Mouse (Mus musculus) heart, postnatal 0 days (tissue): ENCODE measurements around the gene Tshz2.

Experiments
- CTCF ChIP-seq: IDR thresholded peaks from 2 replicates; pipeline ENCODE4 v1.5.1; 2016; ENCODE audit warnings: antibody characterized with exemption, control low read depth, low read depth
- EP300 ChIP-seq: IDR thresholded peaks from 2 replicates; pipeline ENCODE4 v1.6.1; 2016; ENCODE audit warnings: antibody characterized with exemption, low read depth

- TF ChIP-seq EP300 (no peak), CTCF (no peak)
Observed at GRCm38 (mm10) chr2:170003666-170004065, 370.9 kb downstream of the Tshz2 start.
